ENCODE assay signal across 1 mouse cellular context in the genomic region with DNA sequence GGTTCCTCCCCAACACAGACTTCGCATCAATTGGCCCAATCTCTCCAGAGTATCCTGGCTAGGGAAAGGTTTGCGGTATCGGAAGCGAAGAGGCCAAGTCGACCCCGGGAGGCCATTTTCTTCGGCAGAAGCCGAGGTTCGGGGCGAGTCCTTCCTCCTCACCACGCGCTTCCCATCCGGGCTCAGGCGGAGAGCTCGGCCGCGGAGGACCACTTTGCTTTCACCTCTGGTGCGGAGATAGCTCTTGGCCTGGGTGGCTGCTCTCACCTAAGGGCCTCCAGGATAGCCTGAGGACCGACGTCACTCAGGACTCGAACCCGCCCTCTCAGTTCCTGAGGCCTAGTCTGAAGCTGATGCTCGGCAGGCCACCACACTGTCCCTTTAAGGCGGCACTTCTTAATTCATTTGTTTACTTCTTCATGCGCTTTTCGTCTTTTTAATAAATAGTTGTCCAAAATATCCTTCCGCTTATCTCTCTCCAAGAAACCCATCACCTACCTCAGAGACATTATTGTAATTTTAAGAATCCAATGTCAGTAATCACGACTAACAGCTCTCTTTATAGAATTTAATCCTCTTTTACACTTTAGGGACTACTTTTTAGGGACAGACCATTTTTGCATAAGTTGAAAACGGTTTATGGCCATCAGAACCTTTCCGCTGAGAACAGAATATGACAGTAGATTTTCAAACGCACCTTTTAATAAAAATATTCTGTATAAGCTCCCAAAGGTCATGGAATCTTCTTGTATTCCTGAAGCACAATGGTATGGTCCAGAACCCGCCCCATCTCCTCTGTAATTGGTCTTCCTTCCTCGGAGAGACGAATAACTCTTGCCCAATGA.
A peak's percentile ranks its signal among the peaks of the same experiment; 100 is the strongest.
TF ChIP-seq lines count a peak whose summit lies in the region.

No protein-coding gene starts in this region.

TF ChIP-seq in C2C12, 6 proteins besides CTCF, POLR2A, EP300 and RAD21:
- TF ChIP-seq MAX (IDR thresholded peaks at IDR 0.05) (peak; percentile 85), CEBPB (IDR thresholded peaks at IDR 0.05; ENCODE audit: low read depth) (peak; percentile 60), USF1 (IDR thresholded peaks at IDR 0.05; ENCODE audit: low read depth) (no peak), MYOG (IDR thresholded peaks at IDR 0.05; ENCODE audit: control insufficient read depth, extremely low read depth, insufficient read length) (no peak)
